Mouse (Mus musculus): ENCODE measurements around the gene BC100530.
"Not testable (repeated sequence)": the region's sequence is repeated elsewhere in the genome, so short reads cannot be mapped to it uniquely, and the experiment has no call there.

- not testable (repeated sequence) for TF ChIP-seq GATA1 (IDR thresholded peaks at IDR 0.05; ENCODE audit: borderline replicate concordance, low read length); CTCF (IDR thresholded peaks at IDR 0.05; ENCODE audit: low read depth, low read length); TAL1 (conservative IDR thresholded peaks at IDR 0.05; ENCODE audit: low read depth, low read length)
These were observed 51.4 kb downstream of the BC100530 start for GRCm38 (mm10) chr16:36316111-36316510.
